Mouse (Mus musculus): ENCODE results near the gene Xxylt1.

GRCm38 (mm10) chr16:31007582-31007981, 73.7 kb downstream of the Xxylt1 start:
- TF ChIP-seq CHD2 (IDR thresholded peaks at IDR 0.05; ENCODE audit: low read length): no peak
- TF ChIP-seq MAFK (IDR thresholded peaks at IDR 0.05; ENCODE audit: borderline replicate concordance, low read depth, low read length): no peak
- TF ChIP-seq USF2 (IDR thresholded peaks at IDR 0.05; ENCODE audit: borderline replicate concordance in 1 of 2, insufficient read depth in 1 of 2, low read depth in 1 of 2, low read length in 2 of 2): no peak
- no peak for TF ChIP-seq MXI1 (IDR thresholded peaks at IDR 0.05; ENCODE audit: low read depth, low read length)
- no peak for TF ChIP-seq USF1 (IDR thresholded peaks at IDR 0.05; ENCODE audit: low read depth, low read length)
- TF ChIP-seq ZNF384 (IDR thresholded peaks at IDR 0.05; ENCODE audit: low read depth, low read length): no peak
- TF ChIP-seq TCF12 (IDR thresholded peaks at IDR 0.05; ENCODE audit: low read depth, low read length): no peak

Data from MEL (cell line).